Mouse (Mus musculus): ENCODE measurements around the gene Ncf2. TPM values are rescaled to one million over a fixed set of nuclear protein-coding genes. Genes with fewer than 3 reads are reported as not detected.

Gene Ncf2
- polyA plus RNA-seq, 1 experiment from 2014 or later, result 6.1 TPM

DNA sequence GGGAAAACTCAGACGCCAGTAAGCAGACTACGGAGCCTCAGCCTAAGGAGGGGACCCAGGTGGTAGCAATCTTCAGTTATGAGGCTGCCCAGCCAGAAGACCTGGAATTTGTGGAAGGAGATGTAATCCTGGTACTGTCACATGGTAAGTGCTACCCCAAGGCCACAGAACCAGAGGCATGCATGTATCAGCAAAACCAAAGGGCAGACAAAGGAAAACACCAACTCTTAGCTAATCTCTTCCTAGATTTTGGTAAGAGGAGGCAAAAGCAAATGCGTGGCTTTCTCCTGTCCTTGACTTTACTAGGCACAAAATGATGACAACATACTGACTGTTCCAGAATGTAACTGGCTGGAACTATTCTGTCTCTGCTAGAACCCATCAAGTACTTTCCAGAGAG lies 35.1 kb downstream of the Ncf2 start:
- H3K4me1 ChIP-seq (replicated peaks; ENCODE audit: control insufficient read depth, insufficient read depth, low read length), result no peaks in the 10 kb centered on the region
- no peaks in the 10 kb centered on the region for H3K27me3 ChIP-seq (replicated peaks; ENCODE audit: control insufficient read depth, insufficient read depth, low read length)
- DNase-seq (ENCODE audit: low spot score) (no peak), ATAC-seq (replicated peaks; ENCODE audit: low FRiP score, low TSS enrichment, low read depth) (no peak)
- WGBS, result 97% methylated on average over 3 of the region's 3 CpGs
- H3K36me3 ChIP-seq (ENCODE audit: control insufficient read depth, insufficient read depth, low read length), result peaks cover 41% of the 10 kb centered on the region
- no peak overlapping the region for H3K4me2 ChIP-seq (ENCODE audit: low read length)
- H3K9me3 ChIP-seq (ENCODE audit: control insufficient read depth, low read length), result no peaks in the 10 kb centered on the region
- no peak overlapping the region for H3K9ac ChIP-seq (ENCODE audit: low read length)
- no peak overlapping the region for H3K27ac ChIP-seq (ENCODE audit: low read depth)
- no peak overlapping the region for H3K4me3 ChIP-seq (ENCODE audit: low read depth, low read length)

DNA sequence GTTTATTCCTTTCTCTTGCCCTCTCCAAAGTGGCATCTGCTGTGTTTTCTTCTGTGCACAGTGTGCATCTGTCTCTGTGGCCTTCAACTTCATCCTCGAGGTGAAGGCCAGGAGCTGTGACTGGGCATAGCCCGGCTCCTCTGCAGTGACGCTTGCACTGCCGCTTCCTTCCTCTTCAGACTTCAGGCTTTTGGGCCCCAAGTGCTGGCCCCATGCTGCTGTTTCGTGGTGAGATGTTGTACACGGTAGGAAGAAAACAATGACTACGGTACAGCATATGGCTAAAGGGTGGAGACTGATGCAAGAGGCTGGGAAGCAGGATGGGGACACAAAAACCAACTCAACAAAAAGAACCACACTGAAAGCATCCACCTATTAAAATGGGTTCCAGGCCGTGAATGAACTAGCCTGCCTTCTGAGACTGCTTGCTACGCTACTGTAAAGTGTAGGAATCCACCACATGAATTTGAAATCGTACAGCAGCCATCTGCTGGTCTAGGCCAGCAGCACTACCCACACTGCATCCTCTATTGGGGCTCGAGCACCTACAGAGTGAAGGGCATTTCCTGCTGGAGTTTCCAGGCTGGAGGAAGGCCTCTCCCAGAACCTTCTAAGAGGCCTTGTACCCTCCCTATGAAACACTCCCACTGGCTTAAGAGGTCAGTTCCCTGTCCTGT lies 38.2 kb downstream of the Ncf2 start:
- Histone ChIP-seq H3K27ac (ENCODE audit: low read depth) (no peak overlapping the region), H3K9me3 (ENCODE audit: control insufficient read depth, low read length) (no peaks in the 10 kb centered on the region), H3K9ac (ENCODE audit: low read length) (no peak overlapping the region), H3K27me3 (replicated peaks; ENCODE audit: control insufficient read depth, insufficient read depth, low read length) (no peaks in the 10 kb centered on the region), H3K4me2 (ENCODE audit: low read length) (no peak overlapping the region), H3K4me1 (replicated peaks; ENCODE audit: control insufficient read depth, insufficient read depth, low read length) (no peaks in the 10 kb centered on the region), H3K36me3 (ENCODE audit: control insufficient read depth, insufficient read depth, low read length) (peaks cover 72% of the 10 kb centered on the region), H3K4me3 (ENCODE audit: low read depth, low read length) (no peak overlapping the region)
- ATAC-seq (replicated peaks; ENCODE audit: low FRiP score, low TSS enrichment, low read depth) (no peak), DNase-seq (ENCODE audit: low spot score) (peak; percentile 28)
- 83% methylated on average over 10 of the region's 11 CpGs for WGBS

DNA sequence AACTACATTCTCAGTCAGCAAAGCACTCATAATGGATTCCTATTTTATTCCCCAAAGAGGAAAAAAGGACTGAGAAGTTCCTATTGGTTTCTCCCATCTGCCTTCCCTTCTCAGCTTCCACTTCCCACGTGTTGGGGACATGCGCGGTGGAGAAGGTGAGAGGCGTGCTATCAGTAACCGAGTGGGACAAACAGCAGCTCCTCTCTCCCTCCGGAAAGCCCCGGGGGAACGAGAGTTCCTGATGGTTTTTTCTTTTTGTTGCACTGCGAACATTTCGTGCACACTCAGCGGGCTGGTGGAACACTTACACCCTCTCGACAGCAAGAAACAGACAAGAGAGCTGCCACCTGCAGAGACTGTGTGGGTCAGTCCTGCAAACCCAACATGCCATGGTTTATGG lies 38.8 kb downstream of the Ncf2 start:
- Histone ChIP-seq H3K27ac (ENCODE audit: low read depth) (no peak overlapping the region), H3K9ac (ENCODE audit: low read length) (no peak overlapping the region), H3K4me1 (replicated peaks; ENCODE audit: control insufficient read depth, insufficient read depth, low read length) (no peaks in the 10 kb centered on the region), H3K9me3 (ENCODE audit: control insufficient read depth, low read length) (no peaks in the 10 kb centered on the region), H3K36me3 (ENCODE audit: control insufficient read depth, insufficient read depth, low read length) (peaks cover 79% of the 10 kb centered on the region), H3K4me2 (ENCODE audit: low read length) (no peak overlapping the region), H3K27me3 (replicated peaks; ENCODE audit: control insufficient read depth, insufficient read depth, low read length) (no peaks in the 10 kb centered on the region), H3K4me3 (ENCODE audit: low read depth, low read length) (no peak overlapping the region)
- ATAC-seq (replicated peaks; ENCODE audit: low FRiP score, low TSS enrichment, low read depth) (no peak), DNase-seq (ENCODE audit: low spot score) (peak; percentile 21)
- WGBS, result 91% methylated on average over 12 of the region's 12 CpGs

DNA sequence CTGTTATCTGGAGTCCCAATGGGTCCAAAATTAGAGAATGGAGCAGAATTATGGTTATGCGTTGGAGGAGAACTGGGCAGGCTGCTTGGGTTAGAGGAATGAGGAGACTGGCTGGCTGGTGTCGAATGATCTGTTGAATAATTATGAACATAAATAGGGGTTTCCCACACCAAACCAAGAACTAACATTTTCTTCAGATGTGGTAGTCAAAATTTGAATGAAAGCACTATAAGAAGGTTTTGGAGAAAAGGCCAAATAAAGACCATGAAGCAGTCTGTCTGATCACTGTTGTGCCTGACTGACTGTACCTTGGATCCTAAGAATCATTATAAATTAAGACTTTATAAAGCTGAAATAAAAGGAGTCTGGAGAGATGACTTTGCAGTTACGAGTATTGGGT lies 40.3 kb downstream of the Ncf2 start:
- no peak for DNase-seq (ENCODE audit: low spot score)
- Histone ChIP-seq H3K4me1 (replicated peaks; ENCODE audit: control insufficient read depth, insufficient read depth, low read length) (no peaks in the 10 kb centered on the region), H3K4me2 (ENCODE audit: low read length) (no peak overlapping the region), H3K36me3 (ENCODE audit: control insufficient read depth, insufficient read depth, low read length) (peaks cover 90% of the 10 kb centered on the region), H3K27me3 (replicated peaks; ENCODE audit: control insufficient read depth, insufficient read depth, low read length) (no peaks in the 10 kb centered on the region), H3K4me3 (ENCODE audit: low read depth, low read length) (no peak overlapping the region), H3K27ac (ENCODE audit: low read depth) (no peak overlapping the region), H3K9ac (ENCODE audit: low read length) (no peak overlapping the region), H3K9me3 (ENCODE audit: control insufficient read depth, low read length) (no peaks in the 10 kb centered on the region)
- no peak for ATAC-seq (replicated peaks; ENCODE audit: low FRiP score, low TSS enrichment, low read depth)
- 94% methylated on average over 3 of the region's 3 CpGs for WGBS

DNA sequence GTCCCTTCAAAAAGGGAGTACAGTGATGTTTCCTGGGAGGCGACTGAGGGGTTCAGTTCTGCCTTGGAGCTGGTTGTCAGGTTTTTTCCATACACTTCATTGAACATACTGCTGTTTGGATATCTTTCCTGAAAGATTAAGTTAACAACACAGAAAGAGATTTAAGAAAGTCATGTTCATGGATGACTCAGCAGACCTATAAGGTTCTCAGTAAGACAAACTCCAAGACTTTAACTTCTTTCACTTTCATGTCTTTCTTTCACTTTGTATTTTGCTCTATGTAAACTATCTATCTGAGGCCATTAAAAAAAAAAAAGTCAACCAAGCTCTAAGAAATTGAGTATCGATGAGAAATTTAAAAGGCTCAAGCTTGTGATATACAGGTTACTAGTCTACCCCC lies 41.1 kb downstream of the Ncf2 start:
- Histone ChIP-seq H3K4me3 (ENCODE audit: low read depth, low read length) (no peak overlapping the region), H3K27ac (ENCODE audit: low read depth) (no peak overlapping the region), H3K4me1 (replicated peaks; ENCODE audit: control insufficient read depth, insufficient read depth, low read length) (no peaks in the 10 kb centered on the region), H3K27me3 (replicated peaks; ENCODE audit: control insufficient read depth, insufficient read depth, low read length) (no peaks in the 10 kb centered on the region), H3K9ac (ENCODE audit: low read length) (no peak overlapping the region), H3K9me3 (ENCODE audit: control insufficient read depth, low read length) (no peaks in the 10 kb centered on the region), H3K36me3 (ENCODE audit: control insufficient read depth, insufficient read depth, low read length) (peaks cover 90% of the 10 kb centered on the region), H3K4me2 (ENCODE audit: low read length) (no peak overlapping the region)
- WGBS, result 92% methylated on average over 2 of the region's 2 CpGs
- no peak for ATAC-seq (replicated peaks; ENCODE audit: low FRiP score, low TSS enrichment, low read depth)
- DNase-seq (ENCODE audit: low spot score), result no peak

DNA sequence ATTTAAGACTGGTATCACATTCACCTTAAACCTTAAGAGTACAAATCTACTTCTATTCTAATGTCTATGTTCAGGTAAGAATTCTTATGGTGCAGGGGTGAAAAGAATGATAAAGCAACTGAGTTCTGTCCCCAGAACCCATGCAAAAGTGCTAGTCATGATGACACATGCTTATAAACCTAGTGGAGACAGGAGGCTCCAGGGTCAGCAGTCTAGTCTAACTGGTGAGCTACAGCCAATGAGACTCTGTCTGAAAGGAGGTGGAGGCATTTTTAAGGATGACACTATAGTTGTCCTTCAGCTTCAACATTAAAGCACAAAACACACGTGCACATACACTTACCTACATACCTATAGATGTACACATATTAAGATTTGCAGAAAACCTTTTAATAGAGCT lies 44.6 kb downstream of the Ncf2 start:
- WGBS, result 80% methylated on average over 1 of the region's 1 CpGs
- no peak for DNase-seq (ENCODE audit: low spot score)
- Histone ChIP-seq H3K27ac (ENCODE audit: low read depth) (no peak overlapping the region), H3K36me3 (ENCODE audit: control insufficient read depth, insufficient read depth, low read length) (peaks cover 100% of the 10 kb centered on the region), H3K4me3 (ENCODE audit: low read depth, low read length) (no peak overlapping the region), H3K4me2 (ENCODE audit: low read length) (no peak overlapping the region), H3K9me3 (ENCODE audit: control insufficient read depth, low read length) (no peaks in the 10 kb centered on the region), H3K9ac (ENCODE audit: low read length) (no peak overlapping the region), H3K27me3 (replicated peaks; ENCODE audit: control insufficient read depth, insufficient read depth, low read length) (no peaks in the 10 kb centered on the region), H3K4me1 (replicated peaks; ENCODE audit: control insufficient read depth, insufficient read depth, low read length) (no peaks in the 10 kb centered on the region)
- no peak for ATAC-seq (replicated peaks; ENCODE audit: low FRiP score, low TSS enrichment, low read depth)

DNA sequence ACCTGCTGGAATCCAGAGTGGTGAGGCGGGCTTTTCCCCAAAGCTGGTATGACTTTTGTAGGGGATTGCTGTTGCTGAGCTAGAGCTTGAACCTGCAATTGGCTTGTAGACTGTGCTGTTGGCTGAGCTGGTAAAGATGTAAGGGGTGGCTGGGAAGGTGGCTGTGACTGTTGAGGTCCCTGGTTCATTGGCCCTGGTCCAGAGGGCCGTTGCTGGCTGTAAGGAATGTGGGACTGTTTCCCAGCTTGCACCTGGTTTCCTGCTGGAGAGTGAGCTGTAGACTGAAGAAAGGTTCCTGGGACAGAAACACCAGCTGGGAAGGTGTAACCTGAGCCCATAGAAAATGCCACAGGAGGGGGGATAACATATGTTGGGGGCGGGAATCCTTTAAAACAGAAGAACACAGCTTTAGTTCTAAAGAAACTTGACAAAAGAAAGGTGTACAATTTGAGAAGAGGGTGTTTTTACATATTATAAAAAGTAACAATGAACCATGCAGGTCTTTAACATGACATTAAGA lies 45.3 kb downstream of the Ncf2 start:
- no peaks in the 10 kb centered on the region for H3K9me3 ChIP-seq (ENCODE audit: control insufficient read depth, low read length)
- 85% methylated on average over 3 of the region's 3 CpGs for WGBS
- H3K27ac ChIP-seq (ENCODE audit: low read depth), result no peak overlapping the region
- H3K9ac ChIP-seq (ENCODE audit: low read length), result no peak overlapping the region
- H3K4me1 ChIP-seq (replicated peaks; ENCODE audit: control insufficient read depth, insufficient read depth, low read length), result no peaks in the 10 kb centered on the region
- no peak overlapping the region for H3K4me2 ChIP-seq (ENCODE audit: low read length)
- peak; percentile 41 for DNase-seq (ENCODE audit: low spot score)
- H3K4me3 ChIP-seq (ENCODE audit: low read depth, low read length), result no peak overlapping the region
- H3K36me3 ChIP-seq (ENCODE audit: control insufficient read depth, insufficient read depth, low read length), result peaks cover 96% of the 10 kb centered on the region
- no peak for ATAC-seq (replicated peaks; ENCODE audit: low FRiP score, low TSS enrichment, low read depth)
- H3K27me3 ChIP-seq (replicated peaks; ENCODE audit: control insufficient read depth, insufficient read depth, low read length), result no peaks in the 10 kb centered on the region

DNA sequence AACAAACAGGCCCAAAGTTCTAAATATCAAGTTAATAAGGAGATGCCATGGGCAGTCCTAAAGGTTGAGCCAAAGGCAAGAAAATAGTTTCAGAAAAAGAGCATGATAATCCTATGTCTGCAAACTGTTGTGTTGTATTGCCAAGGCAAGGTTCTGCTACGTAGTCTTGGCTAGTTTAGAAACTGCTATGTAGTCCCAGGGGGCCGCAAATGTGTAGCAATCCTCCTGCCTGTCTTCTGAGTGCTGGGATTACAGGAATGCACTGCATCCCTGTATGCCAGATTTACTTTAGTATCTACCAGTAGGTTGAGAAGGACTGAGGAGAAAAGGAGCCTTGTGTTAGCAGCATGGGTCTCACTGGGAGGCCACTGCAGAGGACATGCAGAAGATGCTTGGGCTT lies 46.9 kb downstream of the Ncf2 start:
- Histone ChIP-seq H3K4me3 (ENCODE audit: low read depth, low read length) (no peak overlapping the region), H3K9me3 (ENCODE audit: control insufficient read depth, low read length) (no peaks in the 10 kb centered on the region), H3K27ac (ENCODE audit: low read depth) (no peak overlapping the region), H3K36me3 (ENCODE audit: control insufficient read depth, insufficient read depth, low read length) (peaks cover 96% of the 10 kb centered on the region), H3K27me3 (replicated peaks; ENCODE audit: control insufficient read depth, insufficient read depth, low read length) (no peaks in the 10 kb centered on the region), H3K9ac (ENCODE audit: low read length) (no peak overlapping the region), H3K4me1 (replicated peaks; ENCODE audit: control insufficient read depth, insufficient read depth, low read length) (no peaks in the 10 kb centered on the region), H3K4me2 (ENCODE audit: low read length) (no peak overlapping the region)
- WGBS, result 100% methylated on average over 2 of the region's 2 CpGs
- DNase-seq (ENCODE audit: low spot score) (no peak), ATAC-seq (replicated peaks; ENCODE audit: low FRiP score, low TSS enrichment, low read depth) (no peak)

DNA sequence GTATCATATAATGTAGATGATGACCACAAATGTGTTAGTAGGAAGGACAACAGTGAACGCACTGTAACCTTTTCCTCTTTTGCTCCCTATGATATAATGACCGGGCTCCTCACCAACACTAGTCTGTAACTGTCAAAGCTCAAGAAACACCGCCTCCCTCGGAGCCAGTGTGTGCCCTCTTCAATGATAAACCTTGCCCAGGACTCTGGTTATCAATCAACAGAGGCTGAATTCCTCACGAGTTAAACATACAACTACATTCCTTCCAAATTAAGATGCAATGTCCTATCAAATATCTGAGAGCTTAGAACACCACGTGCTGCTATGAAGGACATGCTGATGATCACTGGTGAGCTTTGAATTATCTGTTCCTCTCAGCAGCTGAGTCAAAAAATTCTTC lies 69.9 kb downstream of the Ncf2 start:
- DNase-seq (ENCODE audit: low spot score), result no peak
- Histone ChIP-seq H3K9ac (ENCODE audit: low read length) (no peak overlapping the region), H3K36me3 (ENCODE audit: control insufficient read depth, insufficient read depth, low read length) (peaks cover 50% of the 10 kb centered on the region), H3K4me3 (ENCODE audit: low read depth, low read length) (no peak overlapping the region), H3K4me2 (ENCODE audit: low read length) (no peak overlapping the region), H3K9me3 (ENCODE audit: control insufficient read depth, low read length) (no peaks in the 10 kb centered on the region), H3K27ac (ENCODE audit: low read depth) (no peak overlapping the region), H3K4me1 (replicated peaks; ENCODE audit: control insufficient read depth, insufficient read depth, low read length) (no peaks in the 10 kb centered on the region), H3K27me3 (replicated peaks; ENCODE audit: control insufficient read depth, insufficient read depth, low read length) (no peaks in the 10 kb centered on the region)
- no peak for ATAC-seq (replicated peaks; ENCODE audit: low FRiP score, low TSS enrichment, low read depth)
- WGBS, result 84% methylated on average over 6 of the region's 6 CpGs
